Mouse (Mus musculus) CD4-positive helper T cell, adult 2 months (primary cell): ENCODE data around the gene Pacsin1.
"Not testable (repeated sequence)": the region's sequence is repeated elsewhere in the genome, so short reads cannot be mapped to it uniquely, and the experiment has no call there.

ENCODE experiments used
- DNase-seq: peaks from one replicate; pipeline ENCODE4 v3.0.0-alpha.2; 2012; ENCODE audit warnings: low read depth, missing footprints, low spot score

Gene Pacsin1

GRCm38 (mm10) chr17:27655089-27656010 lies at the start of gene Pacsin1:
Gene Pacsin1 (plus strand): TSS chr17:27655509.
- DNase-seq: peak; percentile 85

GRCm38 (mm10) chr17:27609576-27609975 lies 45.7 kb upstream of the Pacsin1 start:
- no peak for DNase-seq

DNA sequence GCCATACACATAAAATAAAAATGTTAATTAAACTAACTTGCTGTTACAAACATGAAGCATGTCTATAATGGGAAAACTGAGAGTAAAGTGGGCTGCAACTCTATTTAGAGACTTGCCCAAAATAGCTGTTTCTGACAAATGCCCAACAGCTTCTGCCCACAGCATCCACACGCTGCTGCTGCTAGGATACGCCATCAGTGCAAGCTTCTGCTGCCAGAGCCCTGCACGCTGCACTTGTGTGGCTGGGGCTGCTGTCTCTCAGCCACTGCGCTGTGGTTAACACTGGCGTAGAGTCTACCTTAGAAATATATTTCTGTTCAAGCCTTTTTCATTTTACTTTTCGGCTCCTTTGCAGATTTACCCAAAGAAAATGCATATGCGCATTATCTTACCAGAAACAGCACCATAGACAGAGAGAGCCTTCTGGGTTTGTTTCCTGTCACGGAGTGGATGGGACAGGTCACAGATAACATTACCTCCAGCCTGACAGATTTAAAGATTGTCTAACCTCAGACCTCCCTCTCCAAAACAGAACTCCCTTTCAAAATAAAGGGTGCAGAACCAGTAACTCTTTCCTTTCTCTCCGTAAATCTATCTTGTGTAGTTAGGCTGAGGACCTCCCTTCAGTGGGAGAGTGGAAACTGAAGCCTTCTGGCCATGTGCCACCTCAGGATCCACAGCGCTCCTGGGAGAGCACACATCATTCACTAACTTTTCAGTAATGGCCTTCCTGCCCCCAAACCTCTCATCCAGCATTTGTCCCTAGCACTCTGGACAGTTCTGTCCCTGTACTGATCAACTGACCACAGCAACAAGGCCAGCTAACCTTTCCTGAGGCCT lies 44.4 kb upstream of the Pacsin1 start:
- no peak for DNase-seq

- no peak for DNase-seq
Observed at GRCm38 (mm10) chr17:27611519-27611884, 43.8 kb upstream of the Pacsin1 start.

DNA sequence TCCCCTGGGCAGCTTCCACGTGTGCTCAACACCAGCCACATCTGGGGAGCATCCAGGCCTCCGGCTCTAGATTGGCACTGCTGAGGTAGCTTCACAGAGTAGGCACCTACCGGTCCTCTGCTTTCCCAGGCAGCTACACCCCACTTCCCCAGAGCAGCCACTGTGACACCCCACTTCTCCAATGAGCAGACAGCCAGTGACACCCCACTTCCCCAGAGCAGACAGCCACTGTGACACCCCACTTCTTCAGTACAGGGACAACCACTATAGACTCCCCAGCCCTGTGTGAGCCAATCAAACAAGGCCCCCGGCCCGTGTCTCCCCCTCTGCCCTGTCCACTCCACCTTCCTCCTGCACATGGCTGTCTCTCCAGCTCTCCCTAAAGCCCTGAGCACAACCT lies 43.3 kb upstream of the Pacsin1 start:
- DNase-seq: no peak

DNA sequence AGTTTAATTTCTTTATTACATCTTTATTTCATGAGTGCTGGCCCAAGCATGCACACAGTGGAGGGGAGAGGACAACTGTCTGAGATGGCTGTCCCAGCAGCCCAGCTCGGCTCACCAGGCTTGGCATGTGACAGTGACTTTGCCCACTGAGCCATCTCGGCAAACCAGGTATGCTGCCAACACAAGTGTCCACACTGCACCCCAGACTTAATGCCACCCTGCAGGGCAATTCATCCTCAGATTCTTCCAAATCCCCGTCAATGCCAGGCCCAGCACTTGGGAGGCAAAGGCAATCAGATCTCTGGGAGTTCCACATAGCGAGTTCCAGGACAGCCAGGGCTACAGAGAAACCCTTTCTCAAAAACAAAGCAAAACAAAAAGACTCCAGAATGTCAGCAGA lies 42.3 kb upstream of the Pacsin1 start:
- no peak for DNase-seq

GRCm38 (mm10) chr17:27615388-27615787 lies 39.9 kb upstream of the Pacsin1 start:
- no peak for DNase-seq

DNA sequence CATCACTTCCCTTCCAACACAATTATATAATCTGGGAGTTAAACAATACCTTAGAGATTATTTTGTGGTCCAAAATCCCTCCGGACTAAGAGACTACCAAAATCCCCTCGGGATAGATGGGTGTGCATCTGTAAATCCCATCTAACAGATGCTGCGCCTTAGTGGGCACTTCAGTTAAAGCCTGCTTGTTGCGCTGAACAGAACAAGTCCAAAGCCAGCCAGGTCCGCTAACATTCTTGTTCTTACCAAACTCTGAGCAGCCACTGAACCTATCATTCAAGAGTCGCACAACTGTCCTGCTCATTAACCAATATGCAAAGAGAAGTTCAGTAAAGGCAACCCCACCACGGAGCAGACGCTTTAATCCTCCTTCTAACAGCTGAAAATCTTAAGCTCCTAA lies 34.1 kb upstream of the Pacsin1 start:
- no peak for DNase-seq

DNA sequence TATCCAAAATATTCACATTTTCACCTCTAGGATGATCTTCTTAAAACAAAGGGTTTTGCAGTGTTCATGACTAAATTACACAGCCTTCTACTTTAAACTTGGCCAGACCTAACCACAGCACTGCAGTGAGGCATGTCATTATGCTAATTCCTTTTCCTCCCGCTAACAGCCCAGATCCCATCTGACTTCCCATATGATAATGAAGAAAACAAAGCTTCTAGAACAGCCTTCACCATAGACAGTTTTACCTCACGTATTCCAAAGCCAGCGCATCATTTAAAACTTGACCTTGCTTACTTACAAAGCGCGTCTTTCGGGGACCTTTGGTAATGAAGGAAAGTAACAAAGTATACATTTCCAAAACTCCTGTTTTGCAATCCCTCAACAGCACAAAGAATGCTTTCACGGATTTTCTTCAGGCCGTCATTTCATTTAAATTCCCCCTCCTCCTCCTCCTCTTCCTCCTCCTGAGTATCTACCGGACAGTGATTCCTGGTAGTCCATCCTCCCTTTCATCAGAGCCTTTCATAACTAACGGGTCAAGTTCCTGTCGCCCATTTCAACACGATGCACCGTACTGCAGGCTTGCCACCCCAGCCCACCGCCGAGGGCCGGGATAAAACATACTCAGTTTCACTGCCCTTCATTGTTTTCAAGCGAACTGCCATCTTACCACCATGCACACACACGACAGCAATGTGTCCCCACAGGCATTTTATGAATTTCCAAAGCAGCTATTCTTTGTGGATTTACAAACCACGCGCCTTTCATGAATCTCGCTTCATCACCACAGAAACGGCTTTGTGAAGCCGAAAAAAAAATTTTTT lies 33.4 kb upstream of the Pacsin1 start:
- no peak for DNase-seq

DNA sequence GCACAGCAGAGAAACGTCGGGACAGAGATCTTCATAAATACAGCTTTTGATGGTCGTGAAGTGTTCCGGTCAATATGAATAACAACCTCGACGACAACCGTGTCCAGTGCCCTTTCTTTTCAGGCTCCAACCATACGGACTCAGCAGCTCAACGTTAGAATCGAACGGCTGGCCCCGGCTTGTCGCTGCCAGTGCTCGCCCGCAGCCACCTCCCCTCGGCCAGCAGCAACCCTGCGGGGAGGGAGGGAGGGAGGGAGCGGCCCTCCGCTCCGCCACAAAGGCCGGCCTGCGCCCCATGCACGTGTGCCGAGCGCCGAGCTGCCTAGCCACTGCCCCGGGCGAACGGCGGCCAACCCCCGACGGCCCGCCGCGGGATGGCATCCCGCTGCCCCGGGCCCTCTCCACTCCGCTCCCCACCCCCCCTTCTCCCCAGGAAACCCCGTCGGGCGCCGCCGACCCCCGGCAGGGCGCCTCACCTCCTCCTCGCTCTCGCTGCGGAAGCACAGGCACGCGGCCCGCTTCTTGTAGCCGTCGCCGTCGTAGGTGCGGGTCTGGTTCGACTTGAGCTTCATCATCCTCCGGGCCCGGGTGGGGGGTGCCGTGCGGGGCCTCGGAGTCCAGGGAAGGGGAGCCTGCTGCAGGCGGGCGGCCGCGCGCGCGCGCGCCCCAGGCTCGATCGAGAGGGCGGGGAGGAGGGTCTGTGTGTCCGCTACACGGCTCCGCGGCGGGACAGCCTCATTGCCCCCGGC lies 32.5 kb upstream of the Pacsin1 start:
- DNase-seq: no peak

GRCm38 (mm10) chr17:27623360-27624326 lies 31.7 kb upstream of the Pacsin1 start, which contains the start of gene Nudt3:
Gene Nudt3 (minus strand): TSS chr17:27623495.
- peak; percentile 96 for DNase-seq

GRCm38 (mm10) chr17:27625455-27626251 lies 29.7 kb upstream of the Pacsin1 start:
- DNase-seq: no peak

DNA sequence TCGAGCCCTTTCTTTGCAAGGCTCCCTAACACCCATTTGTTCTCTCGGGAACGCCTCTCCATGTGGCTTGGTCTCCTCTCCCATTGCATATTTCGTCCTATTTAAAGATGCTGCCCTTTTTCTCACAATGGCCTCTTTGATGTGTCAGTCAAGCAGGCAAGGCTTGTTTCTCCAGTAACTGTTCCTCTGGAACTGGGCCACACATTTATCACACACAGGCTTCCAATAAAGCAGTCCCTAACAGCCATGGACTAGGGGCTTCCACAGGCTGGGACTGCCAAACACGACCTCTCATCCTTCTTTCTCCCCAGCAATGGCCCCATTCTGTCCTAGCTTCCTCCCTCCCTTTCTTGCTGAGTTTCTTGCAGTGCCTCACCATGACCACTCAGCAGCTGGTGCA lies 28.6 kb upstream of the Pacsin1 start:
- no peak for DNase-seq

- peak; percentile 31 for DNase-seq
Observed at GRCm38 (mm10) chr17:27627451-27627850, 27.9 kb upstream of the Pacsin1 start.

DNA sequence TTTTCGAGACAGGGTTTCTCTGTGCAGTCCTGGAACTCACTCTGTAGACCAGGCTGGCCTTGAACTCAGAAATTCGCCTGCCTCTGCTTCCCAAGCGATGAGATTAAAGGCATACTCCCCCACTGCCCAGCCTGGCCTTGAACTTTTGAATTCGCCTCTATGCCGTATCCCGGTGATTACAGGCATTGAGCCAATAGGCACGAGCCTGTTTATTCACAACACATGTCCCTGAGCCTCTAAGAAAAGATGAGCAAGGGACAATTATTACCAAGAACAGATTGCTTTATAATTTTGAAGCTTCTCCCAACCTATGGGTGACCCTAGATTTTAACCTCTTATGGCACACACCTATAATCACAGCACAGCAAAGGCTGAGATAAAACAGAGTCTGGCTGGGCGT lies 26.9 kb upstream of the Pacsin1 start:
- no peak for DNase-seq

DNA sequence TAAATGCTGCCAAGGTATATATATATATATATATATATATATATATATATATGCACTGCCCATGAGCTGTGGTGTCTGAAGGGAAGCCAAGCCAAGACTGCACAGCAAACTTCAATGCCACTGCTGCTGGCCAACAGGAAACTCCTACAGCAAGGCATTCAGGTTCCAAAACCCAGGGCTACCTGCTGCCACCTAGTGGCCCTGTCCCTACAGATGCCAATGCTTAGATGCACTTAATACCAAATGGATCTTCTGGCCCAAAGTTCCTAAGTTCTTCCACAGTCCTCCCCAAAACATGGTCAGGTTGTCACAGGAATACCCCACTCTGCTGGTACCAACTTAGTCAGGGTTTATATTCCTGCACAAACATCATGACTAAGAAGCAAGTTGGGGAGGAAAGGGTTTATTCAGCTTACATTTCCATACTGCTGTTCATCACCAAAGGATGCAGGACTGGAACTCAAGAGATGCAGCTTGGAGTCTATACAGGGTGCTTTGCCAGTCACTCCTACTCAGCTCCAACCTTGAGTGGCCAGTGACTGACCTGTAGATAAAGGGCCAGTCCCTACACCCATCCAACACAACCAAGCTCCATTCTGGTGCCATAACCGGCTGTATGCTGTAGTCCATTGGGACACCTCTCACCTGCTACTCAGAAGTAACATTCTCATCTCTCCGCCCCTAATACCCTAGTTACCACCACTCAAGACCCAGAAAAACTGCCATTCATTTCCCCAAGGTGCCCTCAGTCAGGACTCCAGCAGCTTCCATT lies 25.9 kb upstream of the Pacsin1 start:
- peak; percentile 77 for DNase-seq

GRCm38 (mm10) chr17:27634871-27635574 lies 20.3 kb upstream of the Pacsin1 start, which contains the start of gene RPS10-NUDT3:
Gene RPS10-NUDT3 (minus strand): TSS chr17:27635222.
- DNase-seq: peak; percentile 95

DNA sequence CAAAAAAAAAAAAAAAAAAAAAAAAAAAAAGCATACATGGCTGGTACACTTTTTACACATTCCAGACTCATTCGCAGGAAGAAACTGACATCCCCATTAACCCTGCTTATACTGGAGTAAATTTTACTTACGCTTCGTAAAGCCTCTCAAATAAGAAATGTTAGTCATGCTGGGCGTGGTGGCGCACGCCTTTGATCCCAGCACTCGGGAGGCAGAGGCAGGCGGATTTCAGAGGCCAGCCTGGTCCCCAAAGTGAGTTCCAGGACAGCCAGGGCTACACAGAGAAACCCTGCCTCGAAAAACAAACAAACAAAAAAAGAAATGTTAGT lies 19.8 kb upstream of the Pacsin1 start:
- DNase-seq: not testable (repeated sequence)
